Mouse (Mus musculus) adrenal gland, postnatal 25 days (tissue): ENCODE measurements around the gene Snrpb. TPM values are rescaled to one million over a fixed set of nuclear protein-coding genes. Genes with fewer than 3 reads are reported as not detected.

Source experiments
- DNase-seq: peaks from one replicate; pipeline ENCODE4 v3.0.0; 2021; ENCODE audit warnings: mixed read lengths
- total RNA-seq: library from RNA; stranded (reverse); gene quantifications from 2 replicates; pipeline ENCODE4 v1.2.3, GENCODE M21; 2021

Snrpb gene
- total RNA-seq, 1 experiment from 2014 or later, result 175 TPM

GRCm38 (mm10) chr2:130143011-130143410 is 36.2 kb downstream of the Snrpb start:
- no peak for DNase-seq

GRCm38 (mm10) chr2:130129687-130130086 is 49.5 kb downstream of the Snrpb start:
- no peak for DNase-seq

- DNase-seq, result no peak
Observed at GRCm38 (mm10) chr2:130126073-130126472, 53.1 kb downstream of the Snrpb start.

DNA sequence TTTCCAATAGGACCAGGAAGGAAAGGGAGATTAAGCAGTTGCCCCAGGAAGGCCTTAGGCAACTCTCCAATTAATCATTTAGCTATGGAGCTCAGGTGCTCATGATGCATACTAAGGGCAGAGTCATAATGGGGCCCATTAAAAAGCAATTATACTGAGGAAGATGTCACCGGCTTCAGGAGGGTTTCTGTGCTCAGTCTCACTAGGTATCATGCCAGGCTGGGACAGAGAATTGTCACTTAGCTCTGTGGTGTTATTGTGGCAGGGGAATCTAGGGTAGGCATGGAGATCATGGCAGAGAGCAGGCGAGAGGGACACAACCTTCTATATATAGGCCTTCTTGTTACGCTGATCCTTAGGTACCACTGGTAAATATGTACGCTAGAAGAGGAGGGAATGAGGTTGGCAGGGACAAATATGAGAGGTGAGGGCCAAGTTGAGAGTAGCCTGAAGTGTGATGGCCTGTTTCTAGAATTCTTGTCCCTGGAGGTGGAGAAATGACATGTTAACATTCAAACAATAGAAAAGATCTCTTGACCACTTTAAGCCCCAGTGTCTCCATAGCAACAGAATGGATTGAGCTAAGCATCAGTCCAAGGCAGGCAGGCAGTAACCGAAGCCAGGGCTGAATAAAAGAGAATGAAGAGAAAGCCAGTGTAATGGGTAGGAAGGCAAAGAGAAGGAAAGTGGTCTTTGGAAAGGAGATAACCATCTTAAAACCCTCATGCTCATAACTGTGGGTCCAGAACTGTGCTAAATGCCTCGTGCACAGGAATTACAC is 53.7 kb downstream of the Snrpb start:
- no peak for DNase-seq

Other genes with a start within 250 kb of the Snrpb start
- gene Tgm3, start 167.1 kb downstream of the Snrpb start, total RNA-seq, result 0.85 and 1.2 TPM in 2 replicates
- not detected in 2 replicates for gene Tgm6, start 67.0 kb downstream of the Snrpb start, total RNA-seq
- not detected in 2 replicates for gene Tmc2, start 15.8 kb upstream of the Snrpb start, total RNA-seq
- 104 and 124 TPM in 2 replicates for gene Nop56, start 95.0 kb upstream of the Snrpb start, total RNA-seq
- gene Idh3b, start 105.1 kb upstream of the Snrpb start, total RNA-seq, result 319 and 388 TPM in 2 replicates
- gene Ebf4, start 115.8 kb upstream of the Snrpb start, total RNA-seq, result 5.0 and 5.3 TPM in 2 replicates
- 3.5 and 4.2 TPM in 2 replicates for gene Cpxm1, start 218.2 kb upstream of the Snrpb start, total RNA-seq
- not detected in 2 replicates for gene Gm28372, start 225.8 kb upstream of the Snrpb start, total RNA-seq
- gene 1700020A23Rik, start 225.9 kb upstream of the Snrpb start, total RNA-seq, result not detected in 2 replicates
- not detected in 2 replicates for gene Tmem239, start 227.1 kb upstream of the Snrpb start, total RNA-seq
- 80.9 and 81.9 TPM in 2 replicates for gene Vps16, start 244.9 kb upstream of the Snrpb start, total RNA-seq
- gene Pced1a, start 245.3 kb upstream of the Snrpb start, total RNA-seq, result 18.9 and 19.9 TPM in 2 replicates